Comparison of ENCODE assay signal across 8 mouse cellular contexts in the genomic region with DNA sequence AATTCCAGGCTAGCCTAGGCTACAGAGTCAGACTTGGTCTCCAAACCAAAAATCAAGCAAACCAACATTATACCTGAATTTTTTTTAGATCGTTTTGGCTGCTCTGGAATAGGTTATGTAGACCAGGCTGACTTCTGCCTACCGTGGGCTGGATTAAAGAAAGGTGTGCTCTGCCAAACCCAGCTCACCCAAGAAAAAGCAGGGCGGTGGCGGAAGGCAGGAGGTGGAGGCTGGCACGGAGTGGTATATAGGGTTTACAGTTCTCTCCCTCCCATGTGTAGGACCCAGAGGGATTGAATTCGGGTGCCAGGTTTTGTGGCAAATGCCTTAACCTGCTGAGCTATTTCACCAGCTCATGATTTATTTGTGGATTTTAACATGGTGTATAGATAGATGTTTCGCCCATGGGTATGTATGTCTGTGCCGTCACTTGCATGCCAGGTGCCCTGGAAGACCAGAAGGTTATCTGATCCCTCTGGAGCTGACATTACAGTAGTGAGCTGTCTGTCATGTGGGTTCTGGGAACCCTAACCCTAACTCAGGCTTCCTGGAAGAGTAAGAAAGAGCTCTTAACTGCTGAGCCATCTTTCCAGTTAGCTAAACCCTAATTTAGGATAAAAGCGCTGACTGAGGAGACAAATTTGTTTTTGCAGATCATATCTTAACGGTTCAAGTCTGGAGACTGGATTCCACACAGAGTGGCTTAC. TPM values are rescaled to one million over a fixed set of nuclear protein-coding genes. Genes with fewer than 3 reads are reported as not detected.
DNase-seq lines count a peak whose midpoint lies in the region; ATAC-seq and TF ChIP-seq lines count a peak whose summit lies in the region.

TSS of gene Exoc7 (minus strand) at position 215 of the 707 bp plus-strand sequence.

- H3K27me3 ChIP-seq in kidney, adult 2 months (replicated peaks; ENCODE audit: control insufficient read depth, insufficient read depth, low read length) = no peaks in the 10 kb centered on the region
- H3K27me3 ChIP-seq in G1E (ENCODE audit: insufficient read depth, low read length) = no peaks in the 10 kb centered on the region
- peaks cover 12% of the 10 kb centered on the region; the same call in 1 of the 2 replicates for H3K27me3 ChIP-seq in forebrain, embryonic 12.5 days
- peaks cover 16% of the 10 kb centered on the region; the same call in 1 of the 2 replicates for H3K27me3 ChIP-seq in hindbrain, embryonic 10.5 days (ENCODE audit: insufficient read depth, poor library complexity, severe bottlenecking)
- H3K27me3 ChIP-seq in liver, embryonic 12.5 days (replicated peaks) = no peaks in the 10 kb centered on the region
- no peaks in the 10 kb centered on the region for H3K27me3 ChIP-seq in stomach, embryonic 15.5 days (replicated peaks)

- ATAC-seq in G1E (ENCODE audit: extremely low read depth, insufficient number of reproducible peaks, low FRiP score, poor library complexity, severe bottlenecking) = no peak
- ATAC-seq in forebrain, embryonic 12.5 days (ENCODE audit: low FRiP score) = peak; percentile 31; the same call in 1 of the 2 replicates
- ATAC-seq in liver, embryonic 12.5 days = peak; percentile 42
- no peak for ATAC-seq in stomach, embryonic 15.5 days (ENCODE audit: insufficient read depth, low FRiP score, low read depth)

- no peak for TF ChIP-seq POLR2A in kidney, adult 2 months (IDR thresholded peaks at IDR 0.05; ENCODE audit: low read depth, low read length)

- H3K9me3 ChIP-seq in G1E (replicated peaks) = no peaks in the 10 kb centered on the region
- H3K9me3 ChIP-seq in forebrain, embryonic 12.5 days = no peaks in the 10 kb centered on the region; the same call in 1 of the 2 replicates
- peaks cover 3% of the 10 kb centered on the region; the same call in 1 of the 2 replicates for H3K9me3 ChIP-seq in hindbrain, embryonic 10.5 days
- no peaks in the 10 kb centered on the region for H3K9me3 ChIP-seq in liver, embryonic 12.5 days (replicated peaks)
- H3K9me3 ChIP-seq in stomach, embryonic 15.5 days = no peaks in the 10 kb centered on the region

- peak within 1 kb of the TSS; percentile 33; the same call in 1 of the 2 replicates for H3K27ac ChIP-seq in kidney, adult 2 months (ENCODE audit: insufficient read depth, low read depth, low read length)
- H3K27ac ChIP-seq in forebrain, embryonic 12.5 days = 0 out of 2 replicates have a peak within 1 kb of the TSS, but pooled peaks have one; percentile 20
- peak within 1 kb of the TSS; percentile 88 for H3K27ac ChIP-seq in hindbrain, embryonic 10.5 days
- peak within 1 kb of the TSS; percentile 84 for H3K27ac ChIP-seq in liver, embryonic 12.5 days
- no peak within 1 kb of the TSS for H3K27ac ChIP-seq in stomach, embryonic 15.5 days

- peak within 1 kb of the TSS; percentile 90 for H3K4me3 ChIP-seq in kidney, adult 2 months (ENCODE audit: insufficient read depth, low read depth, low read length)
- peak within 1 kb of the TSS; percentile 79 for H3K4me3 ChIP-seq in G1E (ENCODE audit: low read depth, low read length)
- peak within 1 kb of the TSS; percentile 77 for H3K4me3 ChIP-seq in forebrain, embryonic 12.5 days (replicated peaks)
- H3K4me3 ChIP-seq in hindbrain, embryonic 10.5 days = peak within 1 kb of the TSS; percentile 91
- H3K4me3 ChIP-seq in liver, embryonic 12.5 days = peak within 1 kb of the TSS; percentile 79
- peak within 1 kb of the TSS; percentile 61 for H3K4me3 ChIP-seq in stomach, embryonic 15.5 days (replicated peaks)

- DNase-seq in kidney, adult 2 months = no peak
- DNase-seq in kidney, adult 9 months = no peak
- no peak for DNase-seq in G1E (ENCODE audit: low spot score)
- no peak for DNase-seq in hindbrain, embryonic 10.5 days (ENCODE audit: low spot score)
- DNase-seq in kidney, postnatal 4 days = no peak

- WGBS in kidney, adult 2 months = 81% methylated on average over 10 of the region's 10 CpGs
- 84% methylated on average over 10 of the region's 10 CpGs for WGBS in forebrain, embryonic 12.5 days
- 85% methylated on average over 10 of the region's 10 CpGs for WGBS in hindbrain, embryonic 10.5 days
- 65% methylated on average over 10 of the region's 10 CpGs for WGBS in liver, embryonic 12.5 days (ENCODE audit: insufficient replicate concordance)
- WGBS in stomach, embryonic 15.5 days = 82% methylated on average over 10 of the region's 10 CpGs

- peaks cover 7% of the 10 kb centered on the region; the same call in 1 of the 2 replicates for H3K4me1 ChIP-seq in kidney, adult 2 months (ENCODE audit: control insufficient read depth, insufficient read depth, low read length)
- H3K4me1 ChIP-seq in G1E (ENCODE audit: insufficient read depth, low read depth, low read length) = peaks cover 34% of the 10 kb centered on the region
- H3K4me1 ChIP-seq in forebrain, embryonic 12.5 days = peaks cover 10% of the 10 kb centered on the region
- H3K4me1 ChIP-seq in hindbrain, embryonic 10.5 days (replicated peaks) = peaks cover 14% of the 10 kb centered on the region
- H3K4me1 ChIP-seq in liver, embryonic 12.5 days = peaks cover 41% of the 10 kb centered on the region
- H3K4me1 ChIP-seq in stomach, embryonic 15.5 days = peaks cover 11% of the 10 kb centered on the region

- H3K36me3 ChIP-seq in kidney, adult 2 months (ENCODE audit: control insufficient read depth, insufficient read depth, low read length) = no peaks in the 10 kb centered on the region
- peaks cover 32% of the 10 kb centered on the region for H3K36me3 ChIP-seq in G1E (replicated peaks)
- peaks cover 28% of the 10 kb centered on the region for H3K36me3 ChIP-seq in forebrain, embryonic 12.5 days (replicated peaks)
- peaks cover 32% of the 10 kb centered on the region for H3K36me3 ChIP-seq in hindbrain, embryonic 10.5 days
- H3K36me3 ChIP-seq in liver, embryonic 12.5 days = peaks cover 29% of the 10 kb centered on the region
- H3K36me3 ChIP-seq in stomach, embryonic 15.5 days = peaks cover 14% of the 10 kb centered on the region; the same call in 1 of the 2 replicates

- peak within 1 kb of the TSS; percentile 80 for H3K9ac ChIP-seq in forebrain, embryonic 12.5 days
- H3K9ac ChIP-seq in liver, embryonic 12.5 days = peak within 1 kb of the TSS; percentile 79
- H3K9ac ChIP-seq in stomach, embryonic 15.5 days = peak within 1 kb of the TSS; percentile 68

- peak within 1 kb of the TSS; percentile 79 for H3K4me2 ChIP-seq in forebrain, embryonic 12.5 days
- peak within 1 kb of the TSS; percentile 83 for H3K4me2 ChIP-seq in liver, embryonic 12.5 days
- H3K4me2 ChIP-seq in stomach, embryonic 15.5 days = peak within 1 kb of the TSS; percentile 88

- no peak for TF ChIP-seq CTCF in kidney, adult 2 months (conservative IDR thresholded peaks at IDR 0.05; ENCODE audit: insufficient read depth, insufficient read length, low read depth, low read length)
- no peak for TF ChIP-seq CTCF in G1E (IDR thresholded peaks at IDR 0.05; ENCODE audit: low read depth, low read length)

RNA-seq across cellular contexts. Expression of gene Exoc7, which starts in this region (rescaled TPM):
- polyA plus RNA-seq in kidney, adult 2 months (2012; rRNA removed) = 33.2 and 33.5 TPM in 2 replicates
- total RNA-seq in G1E (2014; fragmentation: Nextera tagmentation) (30.9 and 39.5 TPM in 2 replicates), G1E (2017) (18.6 and 32.1 TPM in 2 replicates)
- 13.1 and 13.6 TPM in 2 replicates for polyA plus RNA-seq in G1E (2012)
- polyA plus RNA-seq in forebrain, embryonic 12.5 days (2016; fragmentation: Nextera tagmentation; extraction: Ambion mirVana) = 73.3 and 78.8 TPM in 2 replicates
- 52.2 and 79.2 TPM in 2 replicates for polyA plus RNA-seq in hindbrain, embryonic 10.5 days (2016; fragmentation: Nextera tagmentation; extraction: Ambion mirVana)
- polyA plus RNA-seq in liver, embryonic 12.5 days (2016; fragmentation: Nextera tagmentation; extraction: Ambion mirVana) = 29.7 and 31.8 TPM in 2 replicates
- polyA plus RNA-seq in stomach, embryonic 15.5 days (2015; fragmentation: Nextera tagmentation; extraction: Ambion mirVana) = 52.3 and 52.9 TPM in 2 replicates

Comparison
In these comparisons a context has a peak if more than half of its experiments do, and no peak if none do; other contexts are left out.
1. ATAC-seq: peak in forebrain, embryonic 12.5 days (single experiment) and liver, embryonic 12.5 days (single experiment); none in G1E (single experiment) and stomach, embryonic 15.5 days (single experiment).
2. Peak in every context shown above with its lines, with median percentiles within 50 percentile points of each other: H3K4me3 ChIP-seq, H3K4me2 ChIP-seq and H3K9ac ChIP-seq.